Mouse (Mus musculus) neural tube, embryonic 15.5 days (tissue): ENCODE results near the gene Mip. TPM values are rescaled to one million over a fixed set of nuclear protein-coding genes. Genes with fewer than 3 reads are reported as not detected.
A peak's percentile ranks its signal among the peaks of the same experiment; 100 is the strongest.

Experiments
- ATAC-seq: fragments of 200-750 bp; cut with Nextera tagmentation; 2 replicates; pipeline ENCODE4 v1.8.0; 2017; ENCODE audit warnings: mild to moderate bottlenecking, moderate TSS enrichment, moderate library complexity; ENCODE audit not compliant: low FRiP score
- H3K27ac ChIP-seq: fragments of 300-500 bp; sonication (generic); replicated peaks from 2 replicates; pipeline ENCODE4 v1.5.1; 2015; ENCODE audit warnings: mild to moderate bottlenecking, inconsistent platforms
- H3K27me3 ChIP-seq: fragments of 300-500 bp; sonication (generic); replicated peaks from 2 replicates; pipeline ENCODE4 v1.6.1; 2015; ENCODE audit warnings: inconsistent platforms
- H3K36me3 ChIP-seq: fragments of 300-500 bp; sonication (generic); 2 replicates; pipeline ENCODE4 v1.6.1; 2015; ENCODE audit warnings: inconsistent platforms
- H3K4me1 ChIP-seq: fragments of 300-500 bp; sonication (generic); 2 replicates; pipeline ENCODE4 v1.6.1; 2015; ENCODE audit warnings: inconsistent platforms
- H3K4me2 ChIP-seq: fragments of 300-500 bp; sonication (generic); 2 replicates; pipeline ENCODE4 v1.6.1; 2015; ENCODE audit warnings: inconsistent platforms, mild to moderate bottlenecking, moderate library complexity
- H3K4me3 ChIP-seq: fragments of 300-500 bp; sonication (generic); replicated peaks from 2 replicates; pipeline ENCODE4 v1.5.1; 2015; ENCODE audit warnings: mild to moderate bottlenecking, inconsistent platforms
- H3K9ac ChIP-seq: fragments of 300-500 bp; sonication (generic); replicated peaks from 2 replicates; pipeline ENCODE4 v1.6.1; 2015; ENCODE audit warnings: mild to moderate bottlenecking, inconsistent platforms
- H3K9me3 ChIP-seq: fragments of 300-500 bp; sonication (generic); replicated peaks from 2 replicates; pipeline ENCODE4 v1.6.1; 2016; ENCODE audit warnings: inconsistent platforms
- WGBS: fragments of 180-500 bp; shearing (Covaris S2); methylation state at CpG from one replicate; pipeline ENCODE4 v1.1.7; 2015; ENCODE audit warnings: mixed read lengths; 5-methylcytosine and 5-hydroxymethylcytosine counted together
- polyA plus RNA-seq: library from polyadenylated mRNA; unstranded; fragments of >200 nt; fragmentation: Nextera tagmentation; extraction: Ambion mirVana; gene quantifications from 2 replicates; pipeline ENCODE4 v1.2.1, GENCODE M21; 2015

The Mip gene
- polyA plus RNA-seq, 1 experiment from 2014 or later, result not detected

DNA sequence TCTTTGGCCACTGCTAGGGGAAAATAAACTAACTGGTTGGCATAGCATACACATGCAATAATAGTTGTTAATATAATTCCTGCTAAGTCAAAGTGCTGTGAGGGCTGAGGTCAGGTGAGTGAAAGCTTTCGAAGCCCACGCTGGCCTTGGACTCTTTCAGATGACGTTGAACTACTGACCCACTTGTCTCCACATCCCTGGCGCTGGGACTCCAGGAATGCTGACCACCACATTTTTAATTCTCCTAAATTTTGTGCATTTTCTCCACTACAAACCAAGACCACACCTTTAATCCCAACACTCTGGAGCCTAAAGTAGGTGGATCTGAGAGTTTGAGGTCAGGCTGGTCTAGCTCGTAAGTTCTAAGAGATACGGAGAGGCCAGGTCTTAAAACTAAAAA is 32.5 kb upstream of the Mip start:
- ATAC-seq, result no peak
- H3K36me3 ChIP-seq, result no peaks in the 10 kb centered on the region
- H3K9ac ChIP-seq, result no peak overlapping the region
- H3K4me3 ChIP-seq, result no peak overlapping the region
- WGBS, result 95% methylated on average over 6 of the region's 6 CpGs
- no peak overlapping the region for H3K4me2 ChIP-seq
- H3K27ac ChIP-seq, result no peak overlapping the region
- H3K4me1 ChIP-seq, result peaks cover 13% of the 10 kb centered on the region
- no peaks in the 10 kb centered on the region for H3K9me3 ChIP-seq
- peaks cover 11% of the 10 kb centered on the region for H3K27me3 ChIP-seq

DNA sequence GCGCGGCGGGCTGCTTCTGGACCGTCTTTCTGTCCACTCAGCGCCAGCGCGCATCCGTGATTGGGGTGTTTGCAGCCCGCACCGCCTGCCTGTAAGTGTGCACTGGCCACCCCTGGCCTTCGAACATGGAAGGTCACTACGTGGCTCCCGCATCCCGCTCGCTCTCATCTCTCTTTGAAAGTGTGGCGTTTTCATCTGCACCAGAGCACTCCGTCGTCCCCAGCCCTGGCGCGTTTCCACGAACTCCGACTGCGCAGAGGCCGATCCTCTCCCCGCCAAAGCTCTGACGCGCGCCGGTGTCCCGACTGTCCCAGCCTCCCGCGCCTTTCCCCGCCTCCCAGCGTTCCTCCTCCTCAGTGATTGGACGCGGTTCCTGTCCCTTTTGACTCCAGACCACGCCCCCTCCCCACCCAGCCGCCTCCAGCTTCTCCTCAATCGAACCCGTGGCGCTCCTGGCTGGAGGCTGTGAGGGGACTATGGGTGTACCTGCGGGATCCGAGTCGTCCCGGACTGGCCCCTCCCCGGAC is 31.6 kb upstream of the Mip start, which contains the start of gene Gls2:
TSS of gene Gls2 (plus strand) at position 434 of the 527 bp plus-strand sequence.
- Histone ChIP-seq H3K4me3 (peak within 1 kb of the TSS; percentile 78), H3K4me2 (peak within 1 kb of the TSS; percentile 99), H3K27ac (peak within 1 kb of the TSS; percentile 73), H3K9me3 (no peaks in the 10 kb centered on the region), H3K4me1 (peaks cover 13% of the 10 kb centered on the region), H3K27me3 (peaks cover 11% of the 10 kb centered on the region), H3K9ac (peak within 1 kb of the TSS; percentile 70), H3K36me3 (no peaks in the 10 kb centered on the region)
- WGBS, result under 1% methylated on average over 46 of the region's 46 CpGs
- peak; percentile 98 for ATAC-seq

DNA sequence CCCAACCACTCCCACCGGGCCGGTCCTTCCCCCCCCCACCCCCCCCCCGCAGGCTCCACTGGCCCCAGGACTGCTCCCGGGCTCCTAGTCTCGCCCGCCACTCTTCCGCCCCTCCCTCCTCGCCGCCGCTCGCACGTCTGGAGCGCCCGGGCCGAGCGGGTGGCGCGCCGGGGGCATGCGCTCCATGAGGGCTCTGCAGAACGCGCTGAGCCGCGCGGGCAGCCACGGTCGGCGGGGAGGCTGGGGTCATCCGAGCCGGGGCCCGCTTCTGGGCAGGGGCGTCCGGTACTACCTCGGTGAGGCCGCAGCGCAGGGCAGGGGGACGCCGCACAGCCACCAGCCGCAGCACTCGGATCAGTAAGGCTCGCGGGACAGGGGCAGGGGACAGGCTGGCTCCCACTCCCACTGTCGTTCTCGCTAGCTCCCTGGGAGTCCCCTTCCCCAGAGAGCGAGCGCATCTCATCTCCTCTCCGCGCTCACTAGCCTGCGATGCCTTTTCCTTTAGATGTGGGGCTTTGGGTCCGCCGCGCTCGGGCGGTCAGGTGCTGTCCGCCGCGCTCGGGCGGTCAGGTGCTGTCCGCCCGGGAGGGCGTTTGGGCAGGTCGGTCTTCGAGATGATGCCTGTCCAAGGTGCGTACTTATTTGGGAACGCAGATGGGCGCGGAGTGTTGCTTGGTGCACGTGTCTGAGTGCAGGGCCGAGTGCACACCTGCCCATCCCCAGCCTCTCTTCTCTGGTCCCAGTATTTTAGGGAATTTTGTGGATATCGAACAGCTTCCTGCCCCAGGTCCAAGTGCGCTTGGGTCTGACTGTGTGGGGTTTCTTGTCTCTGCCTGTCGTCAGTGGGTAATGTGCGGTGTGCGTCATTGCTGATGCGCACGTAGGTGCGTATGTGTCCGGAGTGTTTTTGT is 30.8 kb upstream of the Mip start:
- peak overlapping the region; percentile 78 for H3K4me3 ChIP-seq
- peaks cover 11% of the 10 kb centered on the region for H3K27me3 ChIP-seq
- H3K4me2 ChIP-seq, result peak overlapping the region; percentile 99
- H3K36me3 ChIP-seq, result no peaks in the 10 kb centered on the region
- WGBS, result under 1% methylated on average over 72 of the region's 79 CpGs
- peak; percentile 93 for ATAC-seq
- H3K9me3 ChIP-seq, result no peaks in the 10 kb centered on the region
- peak overlapping the region; percentile 45; the same call in 1 of the 2 replicates for H3K27ac ChIP-seq
- peaks cover 13% of the 10 kb centered on the region for H3K4me1 ChIP-seq
- H3K9ac ChIP-seq, result peak overlapping the region; percentile 70

DNA sequence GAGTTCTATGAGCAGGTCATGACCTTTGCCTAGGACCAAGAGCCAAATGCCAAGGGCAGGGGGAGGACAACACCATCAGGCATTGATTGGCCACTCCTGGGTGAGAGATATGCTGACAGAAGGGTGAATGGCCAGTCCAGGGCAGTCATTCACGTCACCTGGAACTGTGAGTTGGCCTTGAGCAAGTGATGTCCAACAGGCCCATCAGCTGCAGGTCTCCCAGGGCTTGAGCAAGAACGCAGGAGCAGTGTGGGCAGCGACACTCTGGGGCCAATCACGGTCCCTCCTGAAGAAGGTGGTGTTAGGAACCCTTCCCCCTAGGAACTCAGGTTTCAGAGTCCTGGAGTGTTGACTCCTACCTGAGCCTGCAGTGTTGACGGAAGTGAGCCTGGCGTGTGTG is 23.8 kb upstream of the Mip start:
- no peak overlapping the region for H3K4me2 ChIP-seq
- no peak for ATAC-seq
- no peaks in the 10 kb centered on the region for H3K4me1 ChIP-seq
- H3K27ac ChIP-seq, result no peak overlapping the region
- H3K4me3 ChIP-seq, result no peak overlapping the region
- H3K36me3 ChIP-seq, result peaks cover 6% of the 10 kb centered on the region; the same call in 1 of the 2 replicates
- H3K27me3 ChIP-seq, result no peaks in the 10 kb centered on the region; the same call in 1 of the 2 replicates
- no peaks in the 10 kb centered on the region for H3K9me3 ChIP-seq
- H3K9ac ChIP-seq, result no peak overlapping the region
- 84% methylated on average over 6 of the region's 6 CpGs for WGBS

DNA sequence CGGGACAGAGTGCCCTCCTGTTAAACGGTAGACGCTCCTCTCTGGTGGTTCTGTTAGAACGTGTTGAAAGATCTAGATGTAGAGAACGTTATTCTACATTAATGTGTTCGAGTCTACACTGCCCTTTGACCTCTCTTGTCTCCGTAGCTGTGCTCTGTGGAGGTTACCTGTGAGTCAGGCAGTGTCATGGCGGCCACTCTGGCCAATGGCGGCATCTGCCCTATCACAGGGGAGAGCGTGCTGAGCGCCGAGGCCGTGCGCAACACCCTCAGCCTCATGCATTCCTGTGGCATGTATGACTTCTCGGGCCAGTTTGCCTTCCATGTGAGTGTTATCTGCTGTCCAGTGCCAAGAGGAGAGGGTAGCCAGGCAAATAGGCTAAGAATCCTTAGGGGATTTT is 20.7 kb upstream of the Mip start:
- 94% methylated on average over 15 of the region's 15 CpGs for WGBS
- Histone ChIP-seq H3K27me3 (no peaks in the 10 kb centered on the region), H3K36me3 (peaks cover 6% of the 10 kb centered on the region; the same call in 1 of the 2 replicates), H3K9ac (no peak overlapping the region), H3K4me2 (no peak overlapping the region), H3K27ac (no peak overlapping the region), H3K4me1 (no peaks in the 10 kb centered on the region), H3K4me3 (no peak overlapping the region), H3K9me3 (no peaks in the 10 kb centered on the region)
- no peak for ATAC-seq

DNA sequence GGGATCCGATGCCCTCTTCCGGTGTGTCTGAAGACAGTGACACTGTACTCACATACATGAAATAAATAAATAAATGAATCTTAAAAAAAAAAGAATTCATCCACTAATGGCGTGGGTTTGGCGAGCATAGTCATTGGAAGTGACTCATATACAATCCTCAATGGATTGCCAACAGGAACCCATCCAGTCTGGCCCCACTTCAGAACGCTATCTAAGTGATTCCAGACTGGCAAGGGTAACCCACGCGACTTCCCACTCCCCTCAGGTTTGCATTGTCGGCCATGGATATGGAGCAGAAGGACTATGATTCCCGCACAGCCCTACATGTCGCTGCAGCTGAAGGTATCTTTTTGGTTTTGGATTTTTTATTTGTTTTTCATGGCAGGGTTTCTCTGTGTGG is 17.3 kb upstream of the Mip start:
- H3K27ac ChIP-seq, result no peak overlapping the region
- no peak overlapping the region for H3K4me3 ChIP-seq
- no peaks in the 10 kb centered on the region for H3K27me3 ChIP-seq
- no peaks in the 10 kb centered on the region for H3K9me3 ChIP-seq
- peaks cover 6% of the 10 kb centered on the region; the same call in 1 of the 2 replicates for H3K36me3 ChIP-seq
- 97% methylated on average over 10 of the region's 10 CpGs for WGBS
- H3K4me1 ChIP-seq, result peaks cover 19% of the 10 kb centered on the region
- no peak overlapping the region for H3K4me2 ChIP-seq
- ATAC-seq, result no peak
- H3K9ac ChIP-seq, result no peak overlapping the region

DNA sequence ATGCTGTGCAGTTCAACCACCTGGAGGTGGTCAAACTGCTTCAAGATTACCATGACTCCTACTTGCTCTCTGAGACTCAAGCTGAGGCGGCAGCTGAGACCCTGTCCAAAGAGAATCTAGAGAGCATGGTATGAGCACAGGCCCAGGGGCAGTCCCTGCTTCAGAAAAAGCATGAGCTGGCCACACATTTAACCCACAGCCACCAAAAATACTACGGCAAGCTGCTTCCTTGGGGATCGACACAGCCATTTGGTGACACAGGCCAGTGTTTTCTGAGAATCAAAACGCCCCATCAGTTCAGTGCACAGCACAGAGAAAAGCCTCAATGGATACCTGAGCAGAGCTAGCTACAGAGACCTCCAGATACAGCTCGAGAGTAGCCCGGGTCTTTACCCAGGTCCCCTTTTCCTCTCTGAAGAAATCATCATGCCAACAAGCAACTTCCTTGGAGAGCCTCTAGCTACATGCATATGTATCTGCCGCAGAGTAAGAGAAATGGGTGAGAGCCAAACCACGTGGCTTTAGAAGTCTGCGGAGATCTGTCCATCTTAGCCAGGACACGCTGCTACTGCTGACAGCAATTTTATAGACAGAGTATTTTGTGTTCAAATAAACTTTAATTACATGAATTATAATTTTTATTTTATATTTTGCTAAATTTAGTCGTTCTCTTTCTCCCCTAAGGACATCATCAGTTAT is 16.2 kb upstream of the Mip start:
- Histone ChIP-seq H3K27me3 (0 out of 2 replicates have a peak, but pooled peaks cover 3% of the 10 kb centered on the region), H3K27ac (no peak overlapping the region), H3K4me3 (no peak overlapping the region), H3K9ac (no peak overlapping the region), H3K4me2 (no peak overlapping the region), H3K36me3 (peaks cover 6% of the 10 kb centered on the region; the same call in 1 of the 2 replicates), H3K4me1 (peaks cover 22% of the 10 kb centered on the region), H3K9me3 (no peaks in the 10 kb centered on the region)
- WGBS, result 94% methylated on average over 11 of the region's 11 CpGs
- ATAC-seq, result no peak

DNA sequence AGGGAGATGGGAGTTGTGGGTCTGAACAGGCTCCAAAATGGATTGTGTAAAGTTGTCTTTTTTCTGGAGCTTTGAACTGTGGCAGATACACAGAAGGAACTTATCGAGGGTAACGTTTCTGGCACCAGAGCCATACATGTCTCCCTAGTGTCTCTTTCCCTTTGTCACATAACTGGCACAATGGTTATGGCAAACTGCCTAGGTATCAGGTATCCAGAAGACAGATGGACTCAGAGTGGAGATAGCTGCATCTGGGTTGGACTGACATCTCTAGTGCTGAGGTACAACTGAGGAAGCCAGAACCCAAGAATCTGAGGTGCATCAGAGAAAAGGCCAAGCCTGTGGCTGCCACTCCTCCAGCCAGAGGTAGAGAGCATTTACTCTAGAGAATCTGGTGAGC is 15.5 kb upstream of the Mip start:
- Histone ChIP-seq H3K4me2 (peak overlapping the region; percentile 87; the same call in 1 of the 2 replicates), H3K9me3 (no peaks in the 10 kb centered on the region)
- no peak for ATAC-seq

DNA sequence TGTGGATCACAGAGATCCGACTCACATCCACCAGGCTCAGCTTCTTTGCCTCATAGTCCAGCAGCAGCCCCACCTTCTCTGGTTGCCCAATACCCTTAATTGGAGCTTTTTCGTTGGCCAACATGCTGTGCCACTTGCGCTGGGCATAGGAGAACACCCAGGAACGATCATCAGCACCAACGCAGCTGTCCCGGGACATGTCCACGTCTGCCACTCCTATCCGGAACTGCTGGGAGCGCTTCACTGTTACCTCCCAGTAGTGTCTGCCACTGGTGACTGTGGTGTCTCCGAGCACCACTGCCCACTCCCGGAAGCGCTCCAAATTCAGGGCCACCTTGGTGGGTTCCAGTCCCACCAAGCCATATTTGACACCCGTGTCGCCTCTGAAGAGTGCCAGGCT is 14.7 kb upstream of the Mip start:
- Histone ChIP-seq H3K27ac (peak overlapping the region; percentile 51; the same call in 1 of the 2 replicates), H3K4me3 (peak overlapping the region; percentile 60), H3K9me3 (no peaks in the 10 kb centered on the region), H3K4me2 (peak overlapping the region; percentile 87), H3K27me3 (0 out of 2 replicates have a peak, but pooled peaks cover 5% of the 10 kb centered on the region), H3K9ac (peak overlapping the region; percentile 62), H3K36me3 (peaks cover 6% of the 10 kb centered on the region; the same call in 1 of the 2 replicates), H3K4me1 (peaks cover 22% of the 10 kb centered on the region)
- ATAC-seq, result peak; percentile 34; the same call in 1 of the 2 replicates
- WGBS, result 26% methylated on average over 14 of the region's 14 CpGs

More for the DNA sequence above, 15.5 kb upstream of the Mip start:
- Histone ChIP-seq H3K4me3 (no peak overlapping the region), H3K36me3 (peaks cover 6% of the 10 kb centered on the region; the same call in 1 of the 2 replicates), H3K27ac (no peak overlapping the region), H3K4me1 (peaks cover 22% of the 10 kb centered on the region), H3K27me3 (0 out of 2 replicates have a peak, but pooled peaks cover 5% of the 10 kb centered on the region), H3K9ac (no peak overlapping the region)
- WGBS, result 74% methylated on average over 2 of the region's 2 CpGs

DNA sequence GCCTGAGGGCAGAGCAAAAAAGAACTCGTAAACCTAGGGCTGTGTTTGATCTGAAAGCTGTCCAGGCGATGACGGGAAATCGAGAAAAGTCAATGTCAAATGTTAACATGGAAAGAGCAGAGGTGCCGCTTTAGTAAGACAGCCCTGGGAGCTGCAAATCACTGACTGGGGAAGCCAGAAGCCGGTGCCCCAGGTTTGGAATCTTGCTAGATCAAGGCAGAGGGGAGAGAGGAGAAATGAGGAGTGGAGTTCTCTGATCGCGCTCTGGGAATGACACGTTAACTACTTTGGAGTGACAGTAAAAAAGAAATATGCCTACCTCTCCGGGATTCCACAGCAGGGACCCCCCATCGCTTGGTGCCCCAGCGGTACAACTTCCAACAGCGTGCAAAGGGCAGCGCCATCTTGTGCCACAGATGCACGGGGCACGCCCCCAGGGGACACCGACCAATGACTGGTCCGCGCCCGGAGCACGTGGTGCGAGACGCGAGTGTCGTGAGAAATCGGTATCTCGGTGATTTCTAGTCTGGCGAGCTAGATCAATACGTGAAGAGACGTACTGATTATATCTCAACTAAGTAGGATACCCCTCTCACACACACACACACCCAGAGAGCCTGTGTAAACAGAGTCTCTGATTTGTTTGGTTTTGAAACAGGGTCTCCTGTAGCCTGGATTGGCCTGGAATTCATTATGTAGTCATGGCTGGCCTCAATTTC is 14.1 kb upstream of the Mip start, which contains the start of gene Spryd4:
TSS of gene Spryd4 (minus strand) at position 418 of the 719 bp plus-strand sequence.
- H3K4me2 ChIP-seq, result peak within 1 kb of the TSS; percentile 87
- H3K4me3 ChIP-seq, result peak within 1 kb of the TSS; percentile 60
- peak within 1 kb of the TSS; percentile 51 for H3K27ac ChIP-seq
- ATAC-seq, result peak; percentile 94
- H3K36me3 ChIP-seq, result peaks cover 3% of the 10 kb centered on the region; the same call in 1 of the 2 replicates
- under 1% methylated on average over 30 of the region's 30 CpGs for WGBS
- H3K27me3 ChIP-seq, result 0 out of 2 replicates have a peak, but pooled peaks cover 5% of the 10 kb centered on the region
- H3K4me1 ChIP-seq, result peaks cover 22% of the 10 kb centered on the region
- H3K9ac ChIP-seq, result peak within 1 kb of the TSS; percentile 62
- no peaks in the 10 kb centered on the region for H3K9me3 ChIP-seq
